Mouse (Mus musculus): Measurements from ENCODE around the gene Eif4e1b.

DNA sequence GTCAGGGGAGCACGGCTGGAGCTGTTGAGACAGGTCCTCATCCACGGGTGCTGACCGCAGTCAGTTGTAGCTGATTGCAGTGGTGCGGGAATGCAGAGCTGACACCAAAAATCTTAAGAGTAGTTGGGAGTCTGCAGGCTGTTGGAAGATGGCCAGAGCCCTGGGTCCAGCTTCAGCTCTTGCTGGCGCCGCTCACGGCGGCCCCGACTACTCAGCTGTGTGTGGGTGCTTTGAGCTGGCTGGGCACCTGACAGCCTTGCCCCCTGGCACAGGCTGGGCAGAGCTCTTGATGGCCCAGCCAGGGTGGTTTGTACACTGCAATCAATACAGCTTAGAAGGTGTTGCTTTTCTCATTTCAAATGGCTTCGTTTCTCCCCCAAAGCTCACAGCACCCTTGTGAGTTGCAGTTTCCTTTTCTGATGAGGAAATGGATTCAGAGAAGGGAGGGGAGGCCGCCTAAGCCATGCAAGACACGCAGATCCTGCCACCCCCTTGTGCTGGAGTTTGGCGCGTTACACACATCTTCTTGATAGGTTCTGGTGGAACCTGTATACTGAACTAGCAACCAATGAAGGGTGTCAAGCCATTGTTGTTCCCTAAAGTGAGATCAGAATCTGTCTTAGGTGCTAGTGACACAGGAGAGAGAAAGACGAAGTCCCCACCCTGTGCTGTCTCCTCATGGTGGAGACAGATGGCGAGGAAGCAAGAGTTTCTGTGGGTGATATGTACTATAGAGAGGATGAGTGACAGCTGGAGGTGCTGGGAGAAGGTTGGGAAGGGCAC lies 14.3 kb downstream of the Eif4e1b start:
- TF ChIP-seq CTCF (IDR thresholded peaks at IDR 0.05; ENCODE audit: low read depth, low read length) (no peak), POLR2A (IDR thresholded peaks at IDR 0.05; ENCODE audit: extremely low read depth, insufficient read depth, low read length) (no peak)

All from liver, adult 2 months (tissue).